Mouse (Mus musculus): ENCODE data around the gene Acat2.

GRCm38 (mm10) chr17:12921073-12921472 lies 39.5 kb downstream of the Acat2 start:
- TF ChIP-seq POLR2A (IDR thresholded peaks at IDR 0.05; ENCODE audit: low read depth, low read length) = no peak
- no peak for TF ChIP-seq CTCF (IDR thresholded peaks at IDR 0.05; ENCODE audit: extremely low read depth, insufficient read length, insufficient replicate concordance, low read depth, low read length)
